Mouse (Mus musculus): ENCODE measurements around the gene Olfr418.

DNA sequence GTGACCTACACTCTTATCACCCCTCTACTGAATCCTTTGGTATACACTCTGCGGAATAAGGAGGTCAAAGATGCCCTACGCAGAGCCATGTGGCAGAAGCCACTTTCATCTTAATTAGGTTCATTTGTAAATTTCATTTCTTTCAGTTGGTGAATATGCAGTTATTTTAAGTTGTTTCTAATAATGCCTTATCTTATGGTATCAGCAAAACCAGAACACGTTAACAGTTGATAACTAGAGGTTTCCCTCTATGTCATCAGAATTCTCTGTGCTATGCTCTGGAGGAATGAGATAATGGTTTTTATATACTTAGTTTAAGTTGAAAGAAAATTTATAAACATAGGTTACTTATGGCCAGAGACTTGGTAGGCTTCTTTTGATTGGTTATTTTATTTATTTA lies 49.3 kb upstream of the Olfr418 start:
- no peak for TF ChIP-seq CTCF (IDR thresholded peaks at IDR 0.05; ENCODE audit: insufficient read depth, low read length)
- TF ChIP-seq POLR2A (IDR thresholded peaks at IDR 0.05; ENCODE audit: borderline replicate concordance, extremely low read depth, low read depth, low read length): no peak
